Mouse (Mus musculus): ENCODE data around the gene Sorbs2.

DNA sequence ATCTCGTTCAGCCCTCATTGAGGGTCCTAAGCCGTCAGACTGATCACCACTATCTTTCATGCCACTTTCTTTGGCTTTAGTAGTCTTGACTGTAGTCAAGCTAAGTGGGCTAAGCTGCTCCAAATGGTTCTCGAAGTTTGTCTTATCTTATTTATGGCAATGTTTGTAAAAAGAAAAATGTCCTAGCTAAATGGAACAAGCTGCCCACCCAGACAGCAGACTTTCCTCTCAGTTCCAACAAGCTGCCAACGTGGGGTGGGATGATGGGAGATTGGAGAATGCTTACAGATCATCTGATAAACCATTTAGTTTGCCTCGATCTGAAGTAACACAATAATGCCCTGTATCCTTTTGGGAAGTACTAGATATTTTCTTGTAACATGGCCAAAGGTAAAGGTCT is 223.2 kb downstream of the Sorbs2 start:
- no peak for TF ChIP-seq CTCF (IDR thresholded peaks at IDR 0.05; ENCODE audit: low read depth)
- TF ChIP-seq EP300 (IDR thresholded peaks at IDR 0.05; ENCODE audit: low read depth): no peak
